In the genomic region with DNA sequence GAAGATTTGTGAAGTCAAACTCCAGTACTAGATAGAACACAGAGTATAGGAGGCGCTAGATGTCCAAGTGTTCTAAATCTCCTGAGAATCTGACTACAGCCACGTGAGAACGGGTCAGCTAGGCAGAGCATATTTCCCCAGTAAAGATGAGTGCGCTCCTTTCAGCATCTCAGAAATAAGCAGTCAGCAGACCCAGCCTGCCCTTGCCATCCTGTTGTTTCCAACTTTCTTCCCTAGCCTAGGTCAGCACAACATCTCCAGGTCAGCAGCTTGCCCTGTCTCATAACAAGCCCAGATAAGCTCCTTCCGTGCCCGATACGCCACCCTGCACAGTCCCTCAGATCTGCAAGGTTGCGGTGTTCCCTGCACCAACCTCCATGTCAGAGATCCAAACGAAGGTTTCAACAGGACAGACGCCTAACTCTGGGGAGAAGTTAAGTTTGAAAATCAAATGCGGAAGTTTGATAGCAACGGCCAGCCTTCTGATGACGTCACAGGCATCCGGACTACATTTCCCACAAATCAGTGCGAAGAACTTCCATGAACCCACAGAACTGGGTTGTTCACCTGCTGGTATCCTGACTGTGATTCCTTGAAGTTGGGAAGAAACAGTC, we compare ENCODE assay signal across 8 mouse cellular contexts. TPM values are rescaled to one million over a fixed set of nuclear protein-coding genes. Genes with fewer than 3 reads are reported as not detected.
DNase-seq lines count a peak whose midpoint lies in the region; ATAC-seq lines count a peak whose summit lies in the region.

A gene (minus strand): TSS at position 406 of the 614 bp plus-strand sequence.
A gene (minus strand): TSS at position 475 of the 614 bp plus-strand sequence.

- DNase-seq in B cell, adult 2 months: peak; percentile 95
- DNase-seq in brain, adult 2 months (ENCODE audit: low read depth, low spot score): peak; percentile 97
- peak; percentile 93 for DNase-seq in heart, embryonic 10.5 days (ENCODE audit: low spot score)
- DNase-seq in liver: peak; percentile 80
- DNase-seq in spleen, postnatal 4 days (ENCODE audit: low spot score in 2 of 2): peak; percentile 83 to 88

- H3K4me2 ChIP-seq in kidney, embryonic 15.5 days: peak within 1 kb of the TSS; percentile 71

- no peaks in the 10 kb centered on the region for H3K36me3 ChIP-seq in heart, embryonic 10.5 days
- no peaks in the 10 kb centered on the region for H3K36me3 ChIP-seq in kidney, embryonic 15.5 days

- no peaks in the 10 kb centered on the region for H3K27me3 ChIP-seq in heart, embryonic 10.5 days (ENCODE audit: insufficient read depth, poor library complexity, severe bottlenecking)
- H3K27me3 ChIP-seq in kidney, embryonic 15.5 days: no peaks in the 10 kb centered on the region

- H3K4me3 ChIP-seq in heart, embryonic 10.5 days: peak within 1 kb of the TSS; percentile 79
- peak within 1 kb of the TSS; percentile 79 for H3K4me3 ChIP-seq in kidney, embryonic 15.5 days (replicated peaks)

- peak within 1 kb of the TSS; percentile 74 for H3K9ac ChIP-seq in kidney, embryonic 15.5 days

- whole genome bisulfite sequencing in heart, embryonic 10.5 days: 0% methylated on average over 15 of the region's 15 CpGs
- WGBS in kidney, embryonic 15.5 days: under 1% methylated on average over 15 of the region's 15 CpGs

- no peaks in the 10 kb centered on the region; the same call in 1 of the 2 replicates for H3K4me1 ChIP-seq in heart, embryonic 10.5 days
- peaks cover 3% of the 10 kb centered on the region; the same call in 1 of the 2 replicates for H3K4me1 ChIP-seq in kidney, embryonic 15.5 days

- peak; percentile 97 for ATAC-seq in erythroblast, adult 5-6 weeks (replicated peaks; ENCODE audit: low FRiP score, poor library complexity, severe bottlenecking)
- peak; percentile 95 for ATAC-seq in kidney, embryonic 15.5 days (replicated peaks; ENCODE audit: low FRiP score)
- ATAC-seq in monocyte, adult 5-6 weeks (replicated peaks; ENCODE audit: insufficient number of reproducible peaks, low FRiP score, low TSS enrichment, poor library complexity, severe bottlenecking): peak; percentile 93

- peak within 1 kb of the TSS; percentile 90 for H3K27ac ChIP-seq in heart, embryonic 10.5 days
- H3K27ac ChIP-seq in kidney, embryonic 15.5 days: peak within 1 kb of the TSS; percentile 75

- H3K9me3 ChIP-seq in heart, embryonic 10.5 days: no peaks in the 10 kb centered on the region
- no peaks in the 10 kb centered on the region for H3K9me3 ChIP-seq in kidney, embryonic 15.5 days (replicated peaks)

RNA-seq across cellular contexts. Expression of the first gene that starts in this region (rescaled TPM):
- not detected in 2 replicates for total RNA-seq in erythroblast, adult 5-6 weeks (2015; ENCODE audit: low replicate concordance)
- total RNA-seq in erythroblast, adult 5-6 weeks (2017; ENCODE audit: low replicate concordance): not detected in 2 replicates
- polyA plus RNA-seq in heart, embryonic 10.5 days (2016; fragmentation: Nextera tagmentation; extraction: Ambion mirVana): not detected in 2 replicates
- 0.47 TPM in 1 of 2 replicates, not detected in the other for polyA plus RNA-seq in kidney, embryonic 15.5 days (2015; fragmentation: Nextera tagmentation; extraction: Ambion mirVana)
- 2.3 TPM in 1 of 3 replicates, not detected in the others for total RNA-seq in monocyte, adult 5-6 weeks (2017)

RNA-seq across cellular contexts. Expression of the second gene that starts in this region (rescaled TPM):
- 3.1 and 5.0 TPM in 2 replicates for total RNA-seq in erythroblast, adult 5-6 weeks (2015; ENCODE audit: low replicate concordance)
- total RNA-seq in erythroblast, adult 5-6 weeks (2017; ENCODE audit: low replicate concordance): 6.8 and 7.6 TPM in 2 replicates
- 0.59 and 0.84 TPM in 2 replicates for polyA plus RNA-seq in heart, embryonic 10.5 days (2016; fragmentation: Nextera tagmentation; extraction: Ambion mirVana)
- polyA plus RNA-seq in kidney, embryonic 15.5 days (2015; fragmentation: Nextera tagmentation; extraction: Ambion mirVana): 1.5 TPM in 2 replicates
- total RNA-seq in monocyte, adult 5-6 weeks (2017): 7.5 to 10.8 TPM (median 9.6 TPM) in 3 replicates

Comparison
In these comparisons a context has a peak if more than half of its experiments do, and no peak if none do; other contexts are left out.
1. Peak in every context shown above with its lines: DNase-seq, ATAC-seq, H3K4me3 ChIP-seq and H3K27ac ChIP-seq.
2. Peak in DNase-seq, H3K4me3 ChIP-seq and H3K27ac ChIP-seq in heart, embryonic 10.5 days; RNA of the genes that start here not detected or under 1 TPM.